Mouse (Mus musculus) ES-Bruce4 (cell line): ENCODE measurements around the gene Zp2.

Experiments
- CTCF ChIP-seq: IDR thresholded peaks from one replicate; pipeline ENCODE4 v1.8.1; 2011; ENCODE audit warnings: low read depth, low read length
- EP300 ChIP-seq: IDR thresholded peaks from 2 replicates; pipeline ENCODE4 v1.6.1; 2011; ENCODE audit warnings: low read depth, low read length; ENCODE audit not compliant: insufficient read depth
- POLR2A ChIP-seq: IDR thresholded peaks from one replicate; pipeline ENCODE4 v1.8.1; 2011; ENCODE audit warnings: low read length; ENCODE audit not compliant: insufficient read depth

- TF ChIP-seq POLR2A (no peak), CTCF (no peak), EP300 (no peak)
Observed at GRCm38 (mm10) chr7:120150257-120150656, 5.2 kb upstream of the Zp2 start.
